Mouse (Mus musculus): Measurements from ENCODE around the gene Pank2. TPM values are rescaled to one million over a fixed set of nuclear protein-coding genes. Genes with fewer than 3 reads are reported as not detected.

Gene Pank2
- 10 to 100 TPM; 12.9 to 19.9 TPM for polyA plus RNA-seq (2012; fragmentation: generic; extraction: Trizol)

GRCm38 (mm10) chr2:131262213-131262672, at the start of gene Pank2:
TSS of gene Pank2 (plus strand) at chr2:131262495.

GRCm38 (mm10) chr2:131233307-131234126, 28.8 kb upstream of the Pank2 start, which contains the start of gene Mavs:
TSS of gene Mavs (plus strand) at chr2:131234063.

Other genes with a start within 250 kb of the Pank2 start
- gene Gfra4, start 219.4 kb upstream of the Pank2 start, polyA plus RNA-seq (2012; fragmentation: generic; extraction: Trizol) = under 1 TPM in 1 of 2 experiments, not detected in 1; 0.05 TPM
- under 1 TPM in 1 of 2 experiments, not detected in 1; 0.08 TPM for gene Adam33, start 198.7 kb upstream of the Pank2 start, polyA plus RNA-seq (2012; fragmentation: generic; extraction: Trizol)
- gene Siglec1, start 175.7 kb upstream of the Pank2 start, polyA plus RNA-seq (2012; fragmentation: generic; extraction: Trizol) = under 1 TPM; 0.02 TPM
- gene Hspa12b, start 135.2 kb upstream of the Pank2 start, polyA plus RNA-seq (2012; fragmentation: generic; extraction: Trizol) = 1 to 10 TPM; 2.0 to 5.5 TPM
- not detected for gene Gm11037, start 129.0 kb upstream of the Pank2 start, polyA plus RNA-seq (2012; fragmentation: generic; extraction: Trizol)
- 100 to 1,000 TPM in 1 of 2 experiments, 10 to 100 TPM in 1; 81.6 to 171 TPM for gene 1700037H04Rik, start 102.4 kb upstream of the Pank2 start, polyA plus RNA-seq (2012; fragmentation: generic; extraction: Trizol)
- gene Cenpb, start 82.4 kb upstream of the Pank2 start, polyA plus RNA-seq (2012; fragmentation: generic; extraction: Trizol) = 100 to 1,000 TPM; 119 to 157 TPM
- 10 to 100 TPM; 47.5 to 50.7 TPM for gene Cdc25b, start 75.5 kb upstream of the Pank2 start, polyA plus RNA-seq (2012; fragmentation: generic; extraction: Trizol)
- 10 to 100 TPM in 1 of 2 experiments, 1 to 10 TPM in 1; 1.5 to 10.4 TPM for gene Spef1, start 75.2 kb upstream of the Pank2 start, polyA plus RNA-seq (2012; fragmentation: generic; extraction: Trizol)
- 10 to 100 TPM; 19.7 to 32.1 TPM for gene Ap5s1, start 55.4 kb upstream of the Pank2 start, polyA plus RNA-seq (2012; fragmentation: generic; extraction: Trizol)
- 10 to 100 TPM in 1 of 2 experiments, 1 to 10 TPM in 1; 7.8 to 20.3 TPM for gene Mavs, start 28.4 kb upstream of the Pank2 start, polyA plus RNA-seq (2012; fragmentation: generic; extraction: Trizol)
- 1 to 10 TPM in 1 of 2 experiments, under 1 TPM in 1; 0.74 to 8.6 TPM for gene Rnf24, start 90.4 kb downstream of the Pank2 start, polyA plus RNA-seq (2012; fragmentation: generic; extraction: Trizol)
- 10 to 100 TPM in 1 of 2 experiments, 1 to 10 TPM in 1; 8.7 to 34.9 TPM for gene Smox, start 229.0 kb downstream of the Pank2 start, polyA plus RNA-seq (2012; fragmentation: generic; extraction: Trizol)